Mouse (Mus musculus) stomach, postnatal 0 days (tissue): ENCODE results near the gene Scg5. TPM values are rescaled to one million over a fixed set of nuclear protein-coding genes. Genes with fewer than 3 reads are reported as not detected.

ENCODE experiments used
- ATAC-seq: fragments of 200-750 bp; cut with Nextera tagmentation; 2 replicates; pipeline ENCODE4 v1.8.0; 2017; ENCODE audit not compliant: low FRiP score, low TSS enrichment
- DNase-seq: peaks from one replicate; pipeline ENCODE4 v3.0.0-alpha.2; 2016; ENCODE audit warnings: low spot score
- H3K27ac ChIP-seq: fragments of 300-500 bp; sonication (generic); replicated peaks from 2 replicates; pipeline ENCODE4 v1.5.1; 2014; ENCODE audit warnings: mild to moderate bottlenecking, control low read depth
- H3K27me3 ChIP-seq: fragments of 300-500 bp; sonication (generic); 2 replicates; pipeline ENCODE4 v1.6.1; 2014; ENCODE audit warnings: low read length; ENCODE audit not compliant: control insufficient read depth, insufficient read depth
- H3K36me3 ChIP-seq: fragments of 300-500 bp; sonication (generic); 2 replicates; pipeline ENCODE4 v1.6.1; 2014; ENCODE audit warnings: low read length, mixed read lengths; ENCODE audit not compliant: control insufficient read depth, insufficient read depth
- H3K4me1 ChIP-seq: fragments of 300-500 bp; sonication (generic); replicated peaks from 2 replicates; pipeline ENCODE4 v1.6.1; 2014; ENCODE audit warnings: antibody characterized with exemption; ENCODE audit not compliant: control insufficient read depth, insufficient read depth
- H3K4me2 ChIP-seq: fragments of 300-500 bp; sonication (generic); replicated peaks from 2 replicates; pipeline ENCODE4 v1.6.1; 2014; ENCODE audit warnings: low read depth, mild to moderate bottlenecking, control low read depth, moderate library complexity
- H3K4me3 ChIP-seq: fragments of 300-500 bp; sonication (generic); 2 replicates; pipeline ENCODE4 v1.5.1; 2014; ENCODE audit warnings: low read depth, low read length, control low read depth
- H3K9ac ChIP-seq: fragments of 300-500 bp; sonication (generic); 2 replicates; pipeline ENCODE4 v1.6.1; 2014; ENCODE audit warnings: mild to moderate bottlenecking, low read length, control low read depth, mixed read lengths
- H3K9me3 ChIP-seq: fragments of 300-500 bp; sonication (generic); 2 replicates; pipeline ENCODE4 v1.6.1; 2016; ENCODE audit warnings: low read length; ENCODE audit not compliant: control insufficient read depth
- CTCF ChIP-seq: IDR thresholded peaks from 2 replicates; pipeline ENCODE4 v1.5.1; 2016; ENCODE audit warnings: antibody characterized with exemption, low read depth, mild to moderate bottlenecking, moderate library complexity
- EP300 ChIP-seq: optimal IDR thresholded peaks from 2 replicates; pipeline ENCODE3; 2016; ENCODE audit warnings: antibody characterized with exemption
- WGBS: fragments of 180-500 bp; shearing (Covaris S2); extraction: QIAGEN DNeasy Blood & Tissue Kit; methylation state at CpG from one replicate; pipeline ENCODE4 v1.1.7; 2014; 5-methylcytosine and 5-hydroxymethylcytosine counted together
- polyA plus RNA-seq: library from polyadenylated mRNA; unstranded; fragments of >200 nt; fragmentation: Nextera tagmentation; extraction: Ambion mirVana; gene quantifications from 2 replicates; pipeline ENCODE4 v1.2.1, GENCODE M21; 2015

Scg5 gene
- polyA plus RNA-seq, 1 experiment from 2014 or later, result 14.9 TPM

GRCm38 (mm10) chr2:113756924-113757524 is 71.9 kb downstream of the Scg5 start:
- no peak for TF ChIP-seq EP300
- no peak for TF ChIP-seq CTCF
- H3K4me3 ChIP-seq, result peak overlapping the region; percentile 45
- WGBS, result 4% methylated on average over 12 of the region's 12 CpGs
- H3K9ac ChIP-seq, result peak overlapping the region; percentile 47
- H3K36me3 ChIP-seq, result no peaks in the 10 kb centered on the region
- DNase-seq (no peak), ATAC-seq (no peak)
- peak overlapping the region; percentile 24; the same call in 1 of the 2 replicates for H3K27ac ChIP-seq
- H3K9me3 ChIP-seq, result no peaks in the 10 kb centered on the region
- H3K4me1 ChIP-seq, result peaks cover 2% of the 10 kb centered on the region; the same call in 1 of the 2 replicates
- H3K4me2 ChIP-seq, result peak overlapping the region; percentile 67
- no peaks in the 10 kb centered on the region; the same call in 1 of the 2 replicates for H3K27me3 ChIP-seq

- WGBS, result 76% methylated on average over 12 of the region's 12 CpGs
- Histone ChIP-seq H3K4me3 (no peak overlapping the region), H3K27me3 (no peaks in the 10 kb centered on the region), H3K9me3 (no peaks in the 10 kb centered on the region), H3K36me3 (no peaks in the 10 kb centered on the region), H3K4me1 (no peaks in the 10 kb centered on the region), H3K27ac (no peak overlapping the region), H3K9ac (no peak overlapping the region), H3K4me2 (no peak overlapping the region)
- no peak for DNase-seq
- TF ChIP-seq CTCF (no peak), EP300 (no peak)
- no peak for ATAC-seq
Observed at GRCm38 (mm10) chr2:113749721-113750120, 79.2 kb downstream of the Scg5 start.

- no peaks in the 10 kb centered on the region for H3K36me3 ChIP-seq
- no peaks in the 10 kb centered on the region for H3K27me3 ChIP-seq
- DNase-seq (no peak), ATAC-seq (no peak)
- no peak overlapping the region for H3K4me2 ChIP-seq
- no peak overlapping the region for H3K4me3 ChIP-seq
- no peak overlapping the region for H3K27ac ChIP-seq
- H3K9ac ChIP-seq, result no peak overlapping the region
- WGBS, result 92% methylated on average over 9 of the region's 9 CpGs
- no peak for TF ChIP-seq EP300
- TF ChIP-seq CTCF, result no peak
- H3K4me1 ChIP-seq, result no peaks in the 10 kb centered on the region
- no peaks in the 10 kb centered on the region for H3K9me3 ChIP-seq
Observed at GRCm38 (mm10) chr2:113749309-113749708, 79.6 kb downstream of the Scg5 start.

- Histone ChIP-seq H3K4me1 (no peaks in the 10 kb centered on the region), H3K9me3 (no peaks in the 10 kb centered on the region), H3K27ac (no peak overlapping the region), H3K4me3 (no peak overlapping the region), H3K36me3 (no peaks in the 10 kb centered on the region), H3K4me2 (no peak overlapping the region), H3K27me3 (no peaks in the 10 kb centered on the region), H3K9ac (no peak overlapping the region)
- DNase-seq, result no peak
- WGBS, result 75% methylated on average over 3 of the region's 3 CpGs
- TF ChIP-seq EP300, result no peak
- no peak for TF ChIP-seq CTCF
- no peak for ATAC-seq
Observed at GRCm38 (mm10) chr2:113728581-113728980, 100.3 kb downstream of the Scg5 start.

Other genes with a start within 250 kb of the Scg5 start
- 2.3 and 3.3 TPM in 2 replicates for gene Grem1, start 70.5 kb downstream of the Scg5 start, polyA plus RNA-seq
- 7.0 and 7.7 TPM in 2 replicates for gene Arhgap11a, start 19.5 kb upstream of the Scg5 start, polyA plus RNA-seq
- 0.21 and 0.41 TPM in 2 replicates for gene Gjd2, start 184.5 kb upstream of the Scg5 start, polyA plus RNA-seq
- gene Actc1, start 224.4 kb upstream of the Scg5 start, polyA plus RNA-seq, result 28.4 and 31.0 TPM in 2 replicates